Mouse (Mus musculus) stomach, embryonic 14.5 days (tissue): Measurements from ENCODE around the gene Arpin. TPM values are rescaled to one million over a fixed set of nuclear protein-coding genes. Genes with fewer than 3 reads are reported as not detected.

Source experiments
- ATAC-seq: fragments of 200-750 bp; cut with Nextera tagmentation; 2 replicates; pipeline ENCODE4 v1.8.0; 2017; ENCODE audit warnings: low read depth, moderate TSS enrichment; ENCODE audit not compliant: insufficient number of reproducible peaks, insufficient read depth, low FRiP score
- H3K27ac ChIP-seq: fragments of 300-500 bp; sonication (generic); 2 replicates; pipeline ENCODE4 v1.5.1; 2014; ENCODE audit warnings: mild to moderate bottlenecking, low read length, moderate library complexity, mixed read lengths
- H3K27me3 ChIP-seq: fragments of 300-500 bp; sonication (generic); 2 replicates; pipeline ENCODE4 v1.6.1; 2014; ENCODE audit warnings: low read length, control low read depth, mixed read lengths; ENCODE audit not compliant: control insufficient read depth, insufficient read depth
- H3K36me3 ChIP-seq: fragments of 300-500 bp; sonication (generic); 2 replicates; pipeline ENCODE4 v1.6.1; 2014; ENCODE audit warnings: mild to moderate bottlenecking, control low read depth, low read length, moderate library complexity, mixed read lengths; ENCODE audit not compliant: control insufficient read depth, insufficient read depth
- H3K4me1 ChIP-seq: fragments of 300-500 bp; sonication (generic); 2 replicates; pipeline ENCODE4 v1.6.1; 2014; ENCODE audit warnings: low read length, control low read depth, mixed read lengths; ENCODE audit not compliant: control insufficient read depth, insufficient read depth
- H3K4me2 ChIP-seq: fragments of 300-500 bp; sonication (generic); replicated peaks from 2 replicates; pipeline ENCODE4 v1.6.1; 2014; ENCODE audit warnings: low read depth, low read length, control low read depth
- H3K4me3 ChIP-seq: fragments of 300-500 bp; sonication (generic); 2 replicates; pipeline ENCODE4 v1.5.1; 2014; ENCODE audit warnings: low read depth, low read length, control low read depth
- H3K9ac ChIP-seq: fragments of 300-500 bp; sonication (generic); replicated peaks from 2 replicates; pipeline ENCODE4 v1.6.1; 2014; ENCODE audit warnings: low read depth, mild to moderate bottlenecking, control low read depth, low read length, moderate library complexity, mixed read lengths
- H3K9me3 ChIP-seq: fragments of 300-500 bp; sonication (generic); 2 replicates; pipeline ENCODE4 v1.6.1; 2016; ENCODE audit warnings: low read depth, low read length, control low read depth; ENCODE audit not compliant: control insufficient read depth
- WGBS: fragments of 180-500 bp; shearing (Covaris S2); extraction: QIAGEN DNeasy Blood & Tissue Kit; methylation state at CpG from one replicate; pipeline ENCODE4 v1.1.7; 2014; 5-methylcytosine and 5-hydroxymethylcytosine counted together
- polyA plus RNA-seq: library from polyadenylated mRNA; unstranded; fragments of >200 nt; fragmentation: Nextera tagmentation; extraction: Ambion mirVana; gene quantifications from 2 replicates; pipeline ENCODE4 v1.2.1, GENCODE M21; 2014

The Arpin gene
- 37.7 and 39.6 TPM in 2 replicates for polyA plus RNA-seq

- Histone ChIP-seq H3K4me1 (peaks cover 11% of the 10 kb centered on the region; the same call in 1 of the 2 replicates), H3K9me3 (no peaks in the 10 kb centered on the region), H3K4me3 (peak within 1 kb of the TSS; percentile 53), H3K36me3 (no peaks in the 10 kb centered on the region), H3K9ac (peak within 1 kb of the TSS; percentile 39), H3K4me2 (peak within 1 kb of the TSS; percentile 66), H3K27ac (peak within 1 kb of the TSS; percentile 72), H3K27me3 (no peaks in the 10 kb centered on the region)
- 1% methylated on average over 32 of the region's 32 CpGs for WGBS
- ATAC-seq = peak; percentile 76
Measured at GRCm38 (mm10) chr7:79934862-79935510, at the start of gene Arpin. Gene Arpin (minus strand): TSS chr7:79935359.

GRCm38 (mm10) chr7:79975316-79975715, 40.2 kb upstream of the Arpin start:
- WGBS = 91% methylated on average over 2 of the region's 2 CpGs

GRCm38 (mm10) chr7:79972195-79972594, 37.0 kb upstream of the Arpin start:
- Histone ChIP-seq H3K27ac (no peak overlapping the region), H3K36me3 (no peaks in the 10 kb centered on the region), H3K27me3 (no peaks in the 10 kb centered on the region), H3K4me1 (no peaks in the 10 kb centered on the region), H3K4me3 (no peak overlapping the region), H3K9me3 (no peaks in the 10 kb centered on the region), H3K4me2 (no peak overlapping the region), H3K9ac (no peak overlapping the region)
- 86% methylated on average over 5 of the region's 5 CpGs for WGBS
- no peak for ATAC-seq

More at GRCm38 (mm10) chr7:79975316-79975715, 40.2 kb upstream of the Arpin start:
- Histone ChIP-seq H3K4me2 (no peak overlapping the region), H3K9me3 (no peaks in the 10 kb centered on the region), H3K4me1 (no peaks in the 10 kb centered on the region), H3K4me3 (no peak overlapping the region), H3K27ac (no peak overlapping the region), H3K9ac (no peak overlapping the region), H3K27me3 (no peaks in the 10 kb centered on the region), H3K36me3 (no peaks in the 10 kb centered on the region)
- ATAC-seq = no peak

- Histone ChIP-seq H3K9ac (no peak overlapping the region), H3K36me3 (no peaks in the 10 kb centered on the region), H3K27ac (no peak overlapping the region), H3K4me1 (no peaks in the 10 kb centered on the region), H3K27me3 (no peaks in the 10 kb centered on the region), H3K9me3 (no peaks in the 10 kb centered on the region), H3K4me2 (no peak overlapping the region), H3K4me3 (no peak overlapping the region)
- 63% methylated on average over 1 of the region's 1 CpGs for WGBS
- no peak for ATAC-seq
Measured at GRCm38 (mm10) chr7:79970336-79970735, 35.2 kb upstream of the Arpin start.

- Histone ChIP-seq H3K4me2 (no peak overlapping the region), H3K9me3 (no peaks in the 10 kb centered on the region), H3K36me3 (no peaks in the 10 kb centered on the region), H3K4me3 (no peak overlapping the region), H3K9ac (no peak overlapping the region), H3K27ac (no peak overlapping the region), H3K27me3 (no peaks in the 10 kb centered on the region), H3K4me1 (no peaks in the 10 kb centered on the region)
- WGBS = 77% methylated on average over 6 of the region's 6 CpGs
- no peak for ATAC-seq
Measured at GRCm38 (mm10) chr7:79968326-79968725, 33.2 kb upstream of the Arpin start.

- Histone ChIP-seq H3K9ac (no peak overlapping the region), H3K4me2 (no peak overlapping the region), H3K4me1 (no peaks in the 10 kb centered on the region), H3K27me3 (no peaks in the 10 kb centered on the region), H3K9me3 (no peaks in the 10 kb centered on the region), H3K36me3 (no peaks in the 10 kb centered on the region), H3K4me3 (no peak overlapping the region), H3K27ac (no peak overlapping the region)
- 50% methylated on average over 1 of the region's 1 CpGs for WGBS
- no peak for ATAC-seq
Measured at GRCm38 (mm10) chr7:79961600-79961999, 26.4 kb upstream of the Arpin start.

- WGBS = 81% methylated on average over 1 of the region's 1 CpGs
Measured at GRCm38 (mm10) chr7:79956131-79956530, 21.0 kb upstream of the Arpin start.

GRCm38 (mm10) chr7:79954890-79955289, 19.7 kb upstream of the Arpin start:
- H3K9ac ChIP-seq = no peak overlapping the region
- WGBS = 94% methylated on average over 1 of the region's 1 CpGs
- H3K4me2 ChIP-seq = no peak overlapping the region
- no peak overlapping the region for H3K4me3 ChIP-seq
- no peaks in the 10 kb centered on the region for H3K4me1 ChIP-seq
- ATAC-seq = no peak
- no peaks in the 10 kb centered on the region for H3K36me3 ChIP-seq
- no peak overlapping the region for H3K27ac ChIP-seq
- H3K9me3 ChIP-seq = no peaks in the 10 kb centered on the region
- H3K27me3 ChIP-seq = no peaks in the 10 kb centered on the region

More at GRCm38 (mm10) chr7:79956131-79956530, 21.0 kb upstream of the Arpin start:
- Histone ChIP-seq H3K4me2 (no peak overlapping the region), H3K27ac (no peak overlapping the region), H3K9ac (no peak overlapping the region), H3K4me3 (no peak overlapping the region), H3K27me3 (no peaks in the 10 kb centered on the region), H3K4me1 (no peaks in the 10 kb centered on the region), H3K9me3 (no peaks in the 10 kb centered on the region), H3K36me3 (no peaks in the 10 kb centered on the region)
- no peak for ATAC-seq

GRCm38 (mm10) chr7:79951038-79951437, 15.9 kb upstream of the Arpin start:
- ATAC-seq = no peak
- Histone ChIP-seq H3K4me1 (no peaks in the 10 kb centered on the region), H3K27ac (no peak overlapping the region), H3K4me3 (no peak overlapping the region), H3K27me3 (no peaks in the 10 kb centered on the region), H3K9me3 (no peaks in the 10 kb centered on the region), H3K4me2 (no peak overlapping the region), H3K36me3 (no peaks in the 10 kb centered on the region), H3K9ac (no peak overlapping the region)
- 74% methylated on average over 3 of the region's 3 CpGs for WGBS
